Mouse (Mus musculus): ENCODE results near the gene 1700001P01Rik. TPM values are rescaled to one million over a fixed set of nuclear protein-coding genes. Genes with fewer than 3 reads are reported as not detected.

The 1700001P01Rik gene
- polyA plus RNA-seq, 1 experiment: not detected

DNA sequence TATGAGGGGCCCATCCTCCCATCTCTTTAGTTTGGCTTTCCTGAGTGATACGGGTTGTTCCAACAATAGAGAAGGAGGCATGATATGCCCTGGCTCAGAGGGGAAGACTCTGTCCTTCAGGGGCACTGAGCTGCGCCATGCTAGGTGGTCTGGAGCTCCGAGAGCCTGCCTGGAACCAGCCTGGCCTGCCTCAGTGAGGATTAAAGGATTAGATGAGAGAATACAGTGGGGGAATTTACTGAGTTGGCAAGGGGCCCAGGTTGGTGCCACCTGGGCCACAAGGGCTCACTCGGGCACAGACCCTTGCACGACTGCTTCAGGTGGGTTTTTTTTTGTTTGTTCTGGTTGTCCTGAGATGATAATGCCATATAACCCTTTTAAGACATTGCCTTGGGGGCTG lies 40.5 kb upstream of the 1700001P01Rik start:
- Histone ChIP-seq H3K36me3 (ENCODE audit: control insufficient read depth, insufficient read depth, low read length) (peaks cover 31% of the 10 kb centered on the region), H3K27me3 (ENCODE audit: control insufficient read depth, insufficient read depth, low read length) (no peaks in the 10 kb centered on the region), H3K27ac (ENCODE audit: insufficient read depth, low read length) (no peak overlapping the region), H3K4me1 (ENCODE audit: control insufficient read depth, insufficient read depth, insufficient read length) (peaks cover 13% of the 10 kb centered on the region; the same call in 1 of the 2 replicates), H3K4me3 (ENCODE audit: extremely low read depth, insufficient read depth, insufficient read length) (no peak overlapping the region)
- WGBS: 90% methylated on average over 5 of the region's 5 CpGs
- TF ChIP-seq POLR2A (IDR thresholded peaks at IDR 0.05; ENCODE audit: low read depth, low read length) (no peak), CTCF (IDR thresholded peaks at IDR 0.05; ENCODE audit: extremely low read depth, insufficient read depth, insufficient read length, insufficient replicate concordance) (no peak)
- DNase-seq (ENCODE audit: low read depth in 1 of 2, low spot score in 2 of 2): no peak

DNA sequence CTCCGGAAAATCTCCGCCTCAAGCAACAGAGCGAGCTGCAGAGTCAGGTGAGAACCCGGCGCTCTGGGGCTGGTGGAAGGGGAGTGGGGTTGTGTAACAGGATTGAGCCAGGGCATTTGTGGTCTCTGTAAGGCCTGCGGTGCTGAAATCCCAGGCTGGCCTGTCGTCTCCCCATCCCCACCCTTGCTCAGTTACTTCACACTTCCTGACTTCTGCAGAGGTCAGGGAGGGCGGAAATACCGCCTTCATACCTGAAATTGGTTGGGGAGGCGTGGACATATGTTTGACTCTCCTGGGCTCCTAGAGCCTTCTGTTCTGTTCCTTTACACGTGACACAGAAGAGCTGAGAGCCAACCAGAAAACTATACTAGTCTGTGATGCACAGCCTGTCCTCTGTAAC lies 40.0 kb upstream of the 1700001P01Rik start:
- Histone ChIP-seq H3K27me3 (ENCODE audit: control insufficient read depth, insufficient read depth, low read length) (no peaks in the 10 kb centered on the region), H3K4me3 (ENCODE audit: extremely low read depth, insufficient read depth, insufficient read length) (no peak overlapping the region), H3K4me1 (ENCODE audit: control insufficient read depth, insufficient read depth, insufficient read length) (peaks cover 15% of the 10 kb centered on the region; the same call in 1 of the 2 replicates), H3K36me3 (ENCODE audit: control insufficient read depth, insufficient read depth, low read length) (peaks cover 31% of the 10 kb centered on the region), H3K27ac (ENCODE audit: insufficient read depth, low read length) (no peak overlapping the region)
- WGBS: 90% methylated on average over 11 of the region's 11 CpGs
- no peak for TF ChIP-seq POLR2A (IDR thresholded peaks at IDR 0.05; ENCODE audit: low read depth, low read length)
- no peak for TF ChIP-seq CTCF (IDR thresholded peaks at IDR 0.05; ENCODE audit: extremely low read depth, insufficient read depth, insufficient read length, insufficient replicate concordance)
- no peak for DNase-seq (ENCODE audit: low read depth in 1 of 2, low spot score in 2 of 2)

DNA sequence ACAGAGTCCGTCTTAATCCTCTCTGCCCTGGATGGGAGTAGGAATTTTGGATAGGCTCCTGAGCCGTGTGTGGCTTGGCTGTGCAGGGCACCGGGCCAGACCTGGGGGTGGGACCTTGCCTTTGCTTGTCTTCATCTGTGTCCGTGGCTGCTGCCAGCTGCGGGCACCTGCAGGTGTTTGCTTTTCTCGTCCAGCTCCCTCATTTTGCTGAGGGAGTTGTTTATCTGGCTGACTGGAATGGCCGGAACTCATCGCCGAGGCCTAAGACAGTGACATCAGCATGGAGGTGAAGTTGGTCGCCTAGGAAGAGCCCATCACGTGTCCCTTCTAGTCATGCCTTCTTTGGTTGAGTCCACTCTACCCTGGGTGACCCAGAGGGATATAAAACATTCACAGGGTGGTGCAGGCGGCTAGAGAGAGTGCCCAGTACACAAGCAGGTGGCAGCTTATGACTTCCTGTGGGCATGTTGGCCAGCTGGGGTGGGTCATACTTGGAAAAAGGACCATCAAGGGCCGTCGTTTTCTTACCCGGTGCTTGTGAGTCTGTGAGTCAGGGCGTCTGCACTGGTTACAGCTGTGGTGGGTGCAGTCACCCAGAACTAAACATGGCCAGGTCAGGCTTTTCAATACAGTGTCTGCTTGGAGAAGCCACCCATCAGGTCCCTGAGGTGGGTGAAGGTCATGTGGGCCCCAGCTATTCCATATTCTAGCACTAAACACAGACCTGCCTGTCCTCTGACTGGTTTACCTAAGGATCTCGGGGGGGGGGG lies 38.2 kb upstream of the 1700001P01Rik start:
- H3K27ac ChIP-seq (ENCODE audit: insufficient read depth, low read length): no peak overlapping the region
- H3K4me3 ChIP-seq (ENCODE audit: extremely low read depth, insufficient read depth, insufficient read length): no peak overlapping the region
- peaks cover 19% of the 10 kb centered on the region; the same call in 1 of the 2 replicates for H3K4me1 ChIP-seq (ENCODE audit: control insufficient read depth, insufficient read depth, insufficient read length)
- H3K27me3 ChIP-seq (ENCODE audit: control insufficient read depth, insufficient read depth, low read length): no peaks in the 10 kb centered on the region
- peaks cover 29% of the 10 kb centered on the region for H3K36me3 ChIP-seq (ENCODE audit: control insufficient read depth, insufficient read depth, low read length)
- DNase-seq (ENCODE audit: low read depth in 1 of 2, low spot score in 2 of 2): no peak
- TF ChIP-seq POLR2A (IDR thresholded peaks at IDR 0.05; ENCODE audit: low read depth, low read length): no peak
- TF ChIP-seq CTCF (IDR thresholded peaks at IDR 0.05; ENCODE audit: extremely low read depth, insufficient read depth, insufficient read length, insufficient replicate concordance): no peak
- 86% methylated on average over 17 of the region's 17 CpGs for WGBS

DNA sequence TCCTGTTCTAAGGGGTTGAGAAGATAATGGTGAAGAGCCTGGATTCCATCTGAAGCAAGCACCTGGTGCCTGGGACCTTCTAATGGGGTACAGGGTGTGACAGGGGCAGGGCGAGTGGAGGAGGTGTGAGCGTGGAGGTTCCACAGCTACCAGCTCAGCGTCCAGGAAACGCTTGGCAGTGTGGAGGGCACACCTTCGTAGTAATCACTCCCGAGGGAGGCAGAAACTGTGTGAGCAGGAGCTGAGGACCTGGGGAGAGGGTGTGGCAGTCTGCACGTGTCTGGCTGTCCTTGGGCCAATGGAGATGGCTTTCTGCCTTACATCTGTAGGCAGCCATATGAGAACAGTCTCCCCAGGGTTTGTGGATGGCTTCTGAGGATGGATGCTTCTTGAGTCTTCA lies 37.4 kb upstream of the 1700001P01Rik start:
- peaks cover 17% of the 10 kb centered on the region; the same call in 1 of the 2 replicates for H3K4me1 ChIP-seq (ENCODE audit: control insufficient read depth, insufficient read depth, insufficient read length)

DNA sequence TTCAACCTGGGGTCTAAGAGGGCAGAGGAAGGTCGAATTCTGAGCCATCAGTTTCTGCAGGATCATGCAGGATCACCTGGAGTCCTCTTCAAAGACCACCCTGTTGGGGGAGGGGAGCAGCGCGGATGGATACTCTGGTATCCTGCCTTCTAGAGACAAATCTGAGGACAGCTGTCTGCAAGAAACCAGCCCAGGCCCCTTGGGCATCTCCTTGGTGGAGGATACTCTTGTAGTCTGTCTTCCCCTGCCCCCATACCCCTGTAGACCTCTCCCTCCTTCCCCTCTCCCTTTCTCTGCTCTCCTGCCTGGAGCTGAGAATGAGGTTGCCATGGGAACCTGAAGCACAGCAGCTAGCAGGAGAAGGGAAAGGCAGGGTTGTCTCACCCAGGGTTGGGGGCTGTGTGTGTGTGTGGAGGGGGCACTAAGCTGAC lies 36.8 kb upstream of the 1700001P01Rik start:
- TF ChIP-seq CTCF (IDR thresholded peaks at IDR 0.05; ENCODE audit: extremely low read depth, insufficient read depth, insufficient read length, insufficient replicate concordance) (no peak), POLR2A (IDR thresholded peaks at IDR 0.05; ENCODE audit: low read depth, low read length) (no peak)
- no peak overlapping the region for H3K4me3 ChIP-seq (ENCODE audit: extremely low read depth, insufficient read depth, insufficient read length)
- peaks cover 19% of the 10 kb centered on the region; the same call in 1 of the 2 replicates for H3K4me1 ChIP-seq (ENCODE audit: control insufficient read depth, insufficient read depth, insufficient read length)
- no peak overlapping the region for H3K27ac ChIP-seq (ENCODE audit: insufficient read depth, low read length)
- DNase-seq (ENCODE audit: low read depth in 1 of 2, low spot score in 2 of 2): no peak
- H3K27me3 ChIP-seq (ENCODE audit: control insufficient read depth, insufficient read depth, low read length): no peaks in the 10 kb centered on the region
- peaks cover 30% of the 10 kb centered on the region for H3K36me3 ChIP-seq (ENCODE audit: control insufficient read depth, insufficient read depth, low read length)
- 85% methylated on average over 3 of the region's 3 CpGs for WGBS

More for the DNA sequence above, 37.4 kb upstream of the 1700001P01Rik start:
- no peaks in the 10 kb centered on the region for H3K27me3 ChIP-seq (ENCODE audit: control insufficient read depth, insufficient read depth, low read length)
- no peak overlapping the region for H3K27ac ChIP-seq (ENCODE audit: insufficient read depth, low read length)
- 72% methylated on average over 7 of the region's 7 CpGs for WGBS
- TF ChIP-seq CTCF (IDR thresholded peaks at IDR 0.05; ENCODE audit: extremely low read depth, insufficient read depth, insufficient read length, insufficient replicate concordance): no peak
- no peak for DNase-seq (ENCODE audit: low read depth in 1 of 2, low spot score in 2 of 2)
- no peak overlapping the region for H3K4me3 ChIP-seq (ENCODE audit: extremely low read depth, insufficient read depth, insufficient read length)
- H3K36me3 ChIP-seq (ENCODE audit: control insufficient read depth, insufficient read depth, low read length): peaks cover 32% of the 10 kb centered on the region

DNA sequence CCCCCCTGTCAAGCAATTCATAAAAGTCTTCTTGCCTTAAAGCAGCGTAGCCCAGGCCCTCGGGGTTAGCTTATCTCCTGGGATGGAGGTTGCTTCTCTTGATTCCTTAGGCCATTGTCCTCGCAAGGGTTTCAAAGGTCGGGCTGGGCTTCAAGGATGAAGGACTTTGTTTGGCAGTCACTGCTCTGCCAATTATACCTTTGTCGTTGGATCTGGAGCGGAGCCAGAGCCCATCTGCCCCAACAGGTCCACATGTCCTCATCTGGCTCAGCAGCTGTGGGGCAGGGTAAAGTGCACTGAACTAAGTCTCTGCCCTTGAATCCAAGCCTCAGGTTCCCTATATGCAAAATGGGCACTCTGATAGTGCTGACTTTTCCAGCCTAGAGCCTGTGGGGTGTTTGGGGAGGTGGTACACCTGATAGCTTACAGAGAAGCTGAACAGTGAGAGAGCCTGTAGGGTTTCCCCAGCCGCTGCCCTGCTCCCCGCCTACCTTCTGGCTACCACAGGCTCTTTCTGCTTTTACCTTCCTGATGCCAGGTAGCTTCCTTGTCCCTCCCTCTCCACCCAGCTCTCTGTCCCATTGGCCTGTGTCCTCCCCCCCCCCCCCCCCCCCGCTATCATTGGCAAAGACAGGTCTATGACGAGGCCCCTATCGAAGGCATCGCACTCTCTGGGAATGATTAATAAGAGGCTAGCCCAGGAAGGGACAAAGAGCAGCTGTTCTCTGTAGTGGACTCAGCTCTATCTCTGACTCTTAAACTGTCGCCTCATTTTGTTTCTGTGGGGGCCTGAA lies 36.0 kb upstream of the 1700001P01Rik start:
- TF ChIP-seq POLR2A (IDR thresholded peaks at IDR 0.05; ENCODE audit: low read depth, low read length) (no peak), CTCF (IDR thresholded peaks at IDR 0.05; ENCODE audit: extremely low read depth, insufficient read depth, insufficient read length, insufficient replicate concordance) (no peak)
- no peaks in the 10 kb centered on the region for H3K27me3 ChIP-seq (ENCODE audit: control insufficient read depth, insufficient read depth, low read length)
- peaks cover 21% of the 10 kb centered on the region; the same call in 1 of the 2 replicates for H3K4me1 ChIP-seq (ENCODE audit: control insufficient read depth, insufficient read depth, insufficient read length)
- H3K36me3 ChIP-seq (ENCODE audit: control insufficient read depth, insufficient read depth, low read length): peaks cover 28% of the 10 kb centered on the region
- no peak for DNase-seq (ENCODE audit: low read depth in 1 of 2, low spot score in 2 of 2)
- no peak overlapping the region for H3K4me3 ChIP-seq (ENCODE audit: extremely low read depth, insufficient read depth, insufficient read length)
- no peak overlapping the region for H3K27ac ChIP-seq (ENCODE audit: insufficient read depth, low read length)
- WGBS: 79% methylated on average over 13 of the region's 13 CpGs
